Comparison of ENCODE assay signal across 8 mouse cellular contexts in the genomic region with DNA sequence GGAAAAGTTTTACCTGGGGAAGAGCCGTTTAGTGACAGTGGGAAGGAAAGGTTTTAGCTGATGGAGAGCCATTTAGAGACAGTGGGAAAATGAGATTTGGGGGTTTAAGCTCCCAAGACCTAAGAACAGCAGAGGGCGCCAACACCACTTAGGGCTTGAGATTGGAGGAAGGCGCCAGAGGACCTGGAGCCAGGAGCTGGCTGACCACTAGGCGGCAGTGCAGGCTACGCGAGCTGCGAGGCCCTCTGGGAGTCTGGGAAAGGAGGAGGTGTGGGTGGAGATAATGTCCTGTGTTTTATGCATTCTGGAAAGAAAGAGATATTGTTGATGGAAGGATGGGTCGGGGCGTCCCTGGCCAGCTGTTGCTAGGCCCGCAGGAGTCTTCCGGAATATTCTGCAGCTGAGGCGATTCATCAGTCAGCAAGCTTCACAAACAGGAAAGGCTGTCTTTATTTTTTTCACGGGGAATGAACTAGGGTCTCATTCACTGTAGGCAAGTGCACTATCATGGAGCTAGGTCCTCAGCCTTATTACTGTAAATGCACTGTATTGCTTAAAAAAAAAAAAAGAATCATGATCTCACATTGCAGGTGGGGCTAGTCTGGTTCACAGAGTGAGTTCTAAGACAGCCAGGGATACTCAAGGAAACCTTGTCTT. TPM values are rescaled to one million over a fixed set of nuclear protein-coding genes. Genes with fewer than 3 reads are reported as not detected.
A peak's percentile ranks its signal among the peaks of the same experiment; 100 is the strongest.
DNase-seq lines count a peak whose midpoint lies in the region; ATAC-seq lines count a peak whose summit lies in the region.

No protein-coding gene starts in this region.

- peak; percentile 89 for ATAC-seq in hindbrain, embryonic 12.5 days (ENCODE audit: low FRiP score)

- no peaks in the 10 kb centered on the region for H3K27me3 ChIP-seq in hindbrain, embryonic 12.5 days

- H3K4me3 ChIP-seq in hindbrain, embryonic 12.5 days: peak overlapping the region; percentile 7; the same call in 1 of the 2 replicates

- H3K4me1 ChIP-seq in hindbrain, embryonic 12.5 days: no peaks in the 10 kb centered on the region

- 4% methylated on average over 13 of the region's 13 CpGs for WGBS in hindbrain, embryonic 12.5 days

- H3K9ac ChIP-seq in hindbrain, embryonic 12.5 days: peak overlapping the region; percentile 48

- H3K27ac ChIP-seq in hindbrain, embryonic 12.5 days: peak overlapping the region; percentile 5; the same call in 1 of the 2 replicates

- peak overlapping the region; percentile 43 for H3K4me2 ChIP-seq in hindbrain, embryonic 12.5 days (replicated peaks)

- DNase-seq in Muller cell, postnatal 12 days (ENCODE audit: inconsistent ontology term): peak; percentile 88
- DNase-seq in cerebellum, adult 9-11 months: peak; percentile 94
- peak; percentile 85 to 94 for DNase-seq in frontal cortex, postnatal 10 days (ENCODE audit: low spot score in 2 of 2)
- DNase-seq in layer of hippocampus, postnatal 14 days (ENCODE audit: low spot score in 2 of 2): peak; percentile 95 to 97
- peak; percentile 98 for DNase-seq in lung, postnatal 10 days
- peak; percentile 95 for DNase-seq in ovary, postnatal 36 days (ENCODE audit: low spot score)
- peak; percentile 96 for DNase-seq in thymus, postnatal 14 days

- no peaks in the 10 kb centered on the region for H3K36me3 ChIP-seq in hindbrain, embryonic 12.5 days

- no peaks in the 10 kb centered on the region for H3K9me3 ChIP-seq in hindbrain, embryonic 12.5 days (replicated peaks)

RNA-seq across cellular contexts. Expression of a gene that starts 9.5 kb away (rescaled TPM):
- 0.09 TPM in 1 of 2 replicates, not detected in the other for polyA plus RNA-seq in hindbrain, embryonic 12.5 days (2016; fragmentation: Nextera tagmentation; extraction: Ambion mirVana)
- total RNA-seq in layer of hippocampus, postnatal 14 days (2021): under 1 TPM; 0.28 to 0.60 TPM

RNA-seq across cellular contexts. Expression of a gene that starts 13.6 kb away (rescaled TPM):
- 5.1 and 5.5 TPM in 2 replicates for polyA plus RNA-seq in hindbrain, embryonic 12.5 days (2016; fragmentation: Nextera tagmentation; extraction: Ambion mirVana)
- 1 to 10 TPM; 5.8 to 6.3 TPM for total RNA-seq in layer of hippocampus, postnatal 14 days (2021)

RNA-seq across cellular contexts. Expression of a gene that starts 13.7 kb away (rescaled TPM):
- polyA plus RNA-seq in hindbrain, embryonic 12.5 days (2016; fragmentation: Nextera tagmentation; extraction: Ambion mirVana): 14.2 and 15.4 TPM in 2 replicates
- 1 to 10 TPM; 8.2 to 8.6 TPM for total RNA-seq in layer of hippocampus, postnatal 14 days (2021)

RNA-seq across cellular contexts. Expression of a gene that starts 35.3 kb away (rescaled TPM):
- 1.3 and 1.5 TPM in 2 replicates for polyA plus RNA-seq in hindbrain, embryonic 12.5 days (2016; fragmentation: Nextera tagmentation; extraction: Ambion mirVana)
- total RNA-seq in layer of hippocampus, postnatal 14 days (2021): 1 to 10 TPM; 1.2 to 1.3 TPM

RNA-seq across cellular contexts. Expression of a gene that starts 55.0 kb away (rescaled TPM):
- polyA plus RNA-seq in hindbrain, embryonic 12.5 days (2016; fragmentation: Nextera tagmentation; extraction: Ambion mirVana): 75.9 and 87.9 TPM in 2 replicates
- 10 to 100 TPM; 41.0 to 46.8 TPM for total RNA-seq in layer of hippocampus, postnatal 14 days (2021)

Comparison
In these comparisons a context has a peak if more than half of its experiments do, and no peak if none do; other contexts are left out.
1. Peak in every context shown above with its lines: DNase-seq, ATAC-seq, H3K4me3 ChIP-seq and H3K27ac ChIP-seq.